Mouse (Mus musculus) 3134 (cell line): Measurements from ENCODE around the gene B130006D01Rik.
A peak's percentile ranks its signal among the peaks of the same experiment; 100 is the strongest.

Experiments used
- DNase-seq: peaks from one replicate; pipeline ENCODE4 v3.0.0-alpha.2; 2011; ENCODE audit warnings: low spot score; ENCODE audit not compliant: insufficient read length; ENCODE audit errors: extremely low read depth

The B130006D01Rik gene

DNA sequence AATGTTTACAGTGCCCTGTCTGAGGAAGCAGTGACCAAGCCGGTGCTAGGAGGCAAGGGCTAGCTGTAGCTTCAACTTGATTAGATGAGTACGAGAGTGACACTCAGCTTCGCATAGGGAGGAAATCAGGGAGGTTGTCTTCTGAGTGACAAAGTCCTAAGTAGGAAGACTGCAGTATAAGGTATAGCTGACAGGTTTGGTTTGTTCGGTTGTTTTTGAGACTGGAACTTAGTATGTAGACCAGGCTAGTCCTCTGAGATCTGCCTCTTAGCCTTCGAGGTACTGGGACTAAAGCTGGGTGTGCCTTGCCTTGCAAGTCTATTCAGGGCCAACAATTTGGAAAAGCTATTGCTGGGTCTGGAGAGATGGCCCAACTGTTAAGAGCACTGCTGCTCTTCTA lies at the start of gene B130006D01Rik:
Gene B130006D01Rik, plus strand, starts transcription at position 301 of the 400 bp plus-strand sequence.
- DNase-seq, result no peak

DNA sequence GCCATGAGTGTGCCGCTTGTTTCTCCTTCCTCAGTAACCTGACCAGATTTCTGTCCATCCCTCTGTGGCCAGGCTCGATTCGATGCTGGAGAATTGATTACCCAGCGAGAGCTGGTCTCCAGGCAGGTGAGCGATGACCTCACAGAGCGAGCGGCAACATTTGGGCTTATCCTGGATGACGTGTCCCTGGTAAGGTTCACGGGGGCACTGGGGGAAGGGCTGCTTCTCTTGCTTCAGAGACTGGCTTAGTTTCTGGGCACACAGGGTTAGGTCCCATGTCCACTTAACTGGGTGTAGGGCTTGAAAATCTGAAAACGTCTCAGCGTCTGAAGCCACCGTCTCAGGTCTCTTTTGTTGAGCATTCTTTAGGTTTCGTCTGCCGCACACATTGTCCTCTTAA lies 47.9 kb upstream of the B130006D01Rik start:
- DNase-seq, result no peak

DNA sequence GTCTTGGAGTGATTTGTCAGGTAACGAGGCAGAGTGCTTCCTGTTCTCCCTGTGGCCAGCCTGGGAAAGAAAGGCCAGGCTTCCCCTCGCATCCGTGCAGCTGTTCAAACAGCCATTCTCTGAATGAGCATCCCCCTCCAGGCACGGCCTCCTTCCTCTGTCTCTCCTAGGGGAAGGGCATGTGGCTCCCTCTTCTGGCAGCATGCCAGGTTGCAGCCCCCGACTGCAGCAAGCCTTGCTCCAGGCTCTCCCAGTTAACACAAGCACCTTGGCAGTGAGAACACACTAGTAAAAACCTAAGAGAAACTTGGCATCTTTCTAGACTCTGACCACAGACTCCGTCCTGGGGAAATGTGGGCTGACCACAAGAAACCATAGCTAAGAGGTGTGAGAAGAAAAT lies 47.1 kb upstream of the B130006D01Rik start:
- DNase-seq, result peak; percentile 42

DNA sequence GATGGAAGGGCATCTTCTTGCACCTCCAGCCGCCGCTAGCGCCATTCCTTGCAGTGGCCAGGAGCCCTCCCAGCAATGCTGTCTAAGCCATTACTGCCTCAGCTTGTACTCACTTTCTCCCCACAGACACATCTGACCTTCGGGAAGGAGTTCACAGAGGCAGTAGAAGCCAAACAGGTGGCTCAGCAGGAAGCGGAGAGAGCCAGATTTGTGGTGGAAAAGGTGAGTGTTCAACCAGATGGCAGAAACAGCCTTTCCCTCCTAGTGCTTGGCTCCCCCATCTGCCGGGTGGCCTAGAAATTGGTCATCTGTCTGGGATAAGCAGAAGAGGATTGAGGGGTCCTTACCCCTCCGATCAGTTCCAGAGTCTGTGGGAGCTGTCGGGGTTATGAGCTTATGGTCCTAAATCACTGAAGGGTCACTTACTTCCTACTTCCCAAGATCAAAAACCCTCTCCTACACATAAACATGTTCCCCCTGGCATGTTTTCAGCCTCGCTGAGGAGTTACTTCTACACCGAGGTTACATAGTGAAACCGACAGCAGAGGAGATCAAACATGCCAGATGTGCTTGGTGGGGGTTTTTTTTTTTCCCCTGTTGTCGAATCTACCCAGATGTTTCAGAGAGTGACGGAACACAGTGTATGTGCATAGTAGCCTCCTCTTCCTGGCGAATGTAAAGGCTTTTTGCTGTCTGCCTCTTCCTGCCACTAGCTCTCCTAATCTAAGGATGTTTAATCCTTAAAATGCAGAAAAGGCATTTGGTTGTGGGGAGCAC lies 45.3 kb upstream of the B130006D01Rik start:
- no peak for DNase-seq

DNA sequence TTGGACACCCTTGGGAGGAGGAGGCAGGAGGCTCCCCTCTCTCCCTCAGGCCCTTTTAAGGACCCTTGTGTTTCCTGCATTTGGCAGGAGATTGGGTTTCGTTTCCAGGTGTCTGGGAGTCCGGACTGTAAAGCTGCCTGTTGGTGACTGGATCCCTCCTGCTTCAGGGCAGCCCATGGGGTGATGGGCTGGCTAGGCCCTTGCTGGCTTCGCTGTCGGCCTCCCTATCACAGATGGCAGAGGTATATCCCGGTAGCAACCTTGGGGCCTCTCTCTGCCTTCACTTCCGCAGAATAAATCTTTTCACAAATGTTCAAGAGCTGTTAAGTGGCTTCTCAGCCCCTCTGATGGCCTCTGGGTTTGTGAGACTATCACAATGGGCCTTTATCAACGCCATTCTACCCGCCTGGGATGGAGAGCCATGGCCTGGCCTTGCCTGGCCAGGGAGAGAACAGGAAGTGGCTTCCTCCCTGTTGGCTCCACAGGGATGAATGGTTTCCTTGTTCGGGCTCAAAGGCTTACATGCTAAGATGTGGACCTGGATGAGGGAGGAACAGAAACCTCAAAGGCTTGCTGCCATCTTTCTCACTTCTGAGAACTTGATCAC lies 41.3 kb upstream of the B130006D01Rik start:
- no peak for DNase-seq

DNA sequence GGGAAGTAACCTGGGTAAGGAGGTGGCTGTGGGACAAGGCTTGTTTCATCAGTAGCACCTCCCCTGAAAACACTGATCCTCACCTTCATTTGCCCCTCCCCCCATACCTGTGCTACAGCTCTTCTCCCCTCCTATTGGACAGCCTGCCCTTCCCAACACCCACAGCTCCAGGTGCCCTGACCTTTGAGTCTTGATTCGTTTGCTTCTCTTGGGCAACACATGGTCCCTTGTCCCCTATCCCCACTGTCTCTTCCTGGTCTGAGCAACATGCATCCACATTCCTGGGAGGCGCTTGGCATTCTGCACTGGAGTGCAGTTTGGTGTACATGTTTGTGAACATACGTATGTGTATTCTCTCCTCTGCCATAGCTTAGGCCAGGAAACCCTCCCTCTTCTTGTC lies 40.4 kb upstream of the B130006D01Rik start:
- DNase-seq, result no peak

DNA sequence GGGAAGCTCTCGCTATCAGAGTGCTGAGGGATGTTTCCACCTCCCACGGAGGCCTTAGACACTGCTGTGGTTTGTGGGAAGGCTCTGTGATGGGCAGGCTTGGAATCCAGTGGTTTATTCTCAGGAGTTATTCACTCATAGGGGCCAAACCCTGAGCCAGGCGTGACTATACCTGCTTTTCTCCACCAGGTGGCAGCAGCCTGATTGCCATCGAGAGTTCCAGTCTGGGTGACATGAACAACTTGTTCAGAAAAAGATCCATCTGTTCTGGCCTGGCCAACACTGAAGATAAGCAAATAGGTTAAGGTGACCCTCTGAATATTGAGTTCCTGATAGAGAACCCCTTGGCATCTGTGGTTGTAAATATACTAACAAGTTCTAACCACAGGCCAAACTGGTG lies 37.4 kb upstream of the B130006D01Rik start:
- peak; percentile 39 for DNase-seq

DNA sequence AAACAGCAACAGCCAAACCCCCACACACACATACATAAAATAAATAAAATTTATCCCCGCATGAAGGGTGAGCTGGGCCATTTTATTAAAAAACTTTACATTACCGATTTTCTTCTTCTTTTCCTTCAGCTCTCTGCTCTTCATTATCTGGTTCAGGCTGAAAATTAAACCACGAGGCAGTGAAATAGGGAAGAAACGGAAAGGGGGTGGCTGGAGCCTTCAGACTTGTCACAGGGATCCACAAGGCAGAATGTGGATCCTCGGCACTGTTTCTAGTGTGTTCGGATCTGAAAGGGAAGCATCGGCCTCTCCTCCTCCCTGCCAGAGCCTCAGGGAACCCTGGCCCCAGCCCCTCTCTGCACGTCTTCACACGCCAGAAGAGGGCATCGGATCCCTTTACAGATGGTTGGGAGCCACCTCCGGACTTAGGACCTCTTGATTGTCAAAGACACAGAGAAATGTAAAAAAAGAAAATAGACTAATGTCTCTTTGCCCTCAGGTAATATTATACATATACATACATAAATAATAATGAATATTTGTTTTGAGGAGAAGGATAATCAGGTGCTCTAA lies 36.2 kb upstream of the B130006D01Rik start:
- DNase-seq, result no peak

DNA sequence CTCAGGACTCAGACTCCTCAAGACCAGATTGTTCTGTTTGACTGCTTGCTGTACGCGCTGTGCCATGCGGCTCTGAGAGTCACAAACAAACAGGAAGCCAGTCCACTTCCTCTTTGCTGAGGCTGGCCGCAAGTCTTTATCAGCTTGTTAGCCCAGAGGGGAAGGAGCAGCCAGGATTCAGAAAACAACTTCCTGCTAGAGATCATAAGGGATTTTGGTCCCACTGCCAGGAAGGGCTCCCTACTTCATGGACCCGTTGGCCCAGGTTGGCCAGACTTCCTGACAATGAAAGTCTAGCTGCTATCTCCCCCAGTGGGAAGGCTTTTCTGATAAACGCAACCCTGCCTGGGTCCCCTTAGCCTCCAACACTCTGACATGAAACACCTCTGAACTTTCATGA lies 34.9 kb upstream of the B130006D01Rik start:
- DNase-seq, result no peak

DNA sequence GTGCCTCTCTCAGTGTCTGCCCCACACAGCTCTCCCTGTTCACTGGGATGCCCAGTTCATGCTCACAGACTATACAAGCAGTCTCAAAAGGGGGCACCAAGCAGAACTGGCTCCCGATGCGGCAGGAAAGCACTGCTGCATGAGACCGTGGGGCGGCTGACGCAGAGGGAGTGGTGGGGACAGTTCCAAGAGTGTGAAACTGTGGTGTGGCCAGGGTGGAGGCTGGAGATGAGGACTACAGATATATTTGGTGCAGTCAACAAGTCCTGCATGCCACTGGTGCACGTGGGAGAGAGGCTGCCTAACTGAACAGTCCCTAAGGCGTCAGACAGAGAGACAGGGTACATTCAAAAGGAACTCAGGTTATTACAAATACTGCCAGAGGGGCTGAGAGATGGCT lies 34.4 kb upstream of the B130006D01Rik start:
- no peak for DNase-seq

DNA sequence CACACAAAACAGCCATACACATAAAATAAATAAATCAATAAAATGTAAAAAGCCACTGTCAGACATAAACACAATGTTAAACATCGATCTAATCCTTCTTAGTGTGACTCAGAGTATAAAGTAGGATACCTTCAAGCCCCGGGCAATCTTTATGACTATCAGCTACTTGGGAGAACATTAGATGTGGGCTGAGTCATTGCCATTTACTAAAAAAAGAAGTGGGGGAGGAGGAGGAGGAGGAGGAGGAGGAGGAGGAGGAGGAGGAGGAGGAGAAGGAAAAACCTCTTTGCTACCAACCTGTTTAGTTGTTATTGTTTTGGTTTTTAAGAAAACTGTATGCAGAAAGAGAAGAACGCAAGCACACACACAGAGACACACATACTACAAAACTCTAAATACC lies 33.8 kb upstream of the B130006D01Rik start:
- DNase-seq, result no peak

DNA sequence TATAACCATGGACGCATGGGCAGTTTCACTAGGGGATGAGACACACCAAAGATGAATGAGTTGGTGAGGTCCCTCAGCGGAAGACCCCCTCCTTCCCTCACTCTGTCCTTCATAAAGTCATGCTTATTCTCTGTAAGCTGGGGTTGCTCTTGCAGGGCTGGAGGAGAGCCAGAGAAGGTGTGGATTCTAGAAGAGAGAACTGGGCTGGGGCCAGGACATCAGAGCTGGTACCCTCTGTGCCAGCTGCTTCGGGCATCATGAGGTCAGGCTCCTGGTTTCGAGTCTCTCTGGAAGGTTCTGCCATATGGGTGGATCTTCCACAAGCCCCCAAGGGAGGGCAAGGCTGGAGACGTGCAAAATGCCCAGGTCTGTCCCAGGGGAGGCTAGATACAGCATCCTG lies 24.8 kb upstream of the B130006D01Rik start:
- DNase-seq, result no peak

DNA sequence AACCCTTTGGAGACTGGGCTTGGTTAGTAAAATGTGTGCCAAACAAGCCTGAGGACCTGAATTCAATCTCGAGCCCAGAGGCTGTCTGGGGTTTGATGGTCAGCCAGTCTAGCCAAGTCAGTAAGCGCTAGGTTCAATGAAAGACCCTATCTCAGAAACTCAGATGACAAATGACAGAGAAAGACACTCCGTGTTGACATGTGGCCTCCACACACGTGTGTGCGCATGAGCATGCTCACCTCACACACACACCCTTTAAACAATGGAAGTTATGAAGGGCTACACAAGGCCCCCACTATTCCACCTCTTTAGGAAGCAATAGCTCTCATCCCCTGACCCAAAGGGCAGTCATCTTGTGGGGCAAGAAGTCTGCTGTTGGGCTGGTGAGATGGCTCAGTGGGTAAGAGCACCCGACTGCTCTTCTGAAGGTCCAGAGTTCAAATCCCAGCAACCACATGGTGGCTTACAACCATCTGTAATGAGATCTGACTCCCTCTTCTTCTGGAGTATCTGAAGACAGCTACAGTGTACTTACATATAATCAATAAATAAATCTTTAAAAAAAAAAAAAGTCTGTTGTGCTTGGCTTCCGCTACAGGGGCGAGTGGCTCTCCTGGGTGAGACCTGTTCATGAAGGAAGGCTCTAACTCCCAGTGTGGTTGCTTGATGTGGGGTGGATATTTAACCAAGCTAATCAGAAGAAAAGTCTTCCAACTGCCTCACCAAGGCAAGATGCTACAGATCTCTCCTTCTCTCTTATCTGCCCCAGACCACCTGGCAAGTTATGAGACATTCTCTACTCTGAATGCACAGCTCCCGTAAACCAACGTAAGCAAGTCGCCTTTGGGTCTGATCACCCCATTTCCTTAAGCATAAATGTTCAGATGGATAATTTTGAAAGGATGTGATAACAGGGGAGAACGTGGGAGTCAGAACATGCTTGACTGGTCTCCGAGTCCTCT lies 22.3 kb upstream of the B130006D01Rik start:
- no peak for DNase-seq

DNA sequence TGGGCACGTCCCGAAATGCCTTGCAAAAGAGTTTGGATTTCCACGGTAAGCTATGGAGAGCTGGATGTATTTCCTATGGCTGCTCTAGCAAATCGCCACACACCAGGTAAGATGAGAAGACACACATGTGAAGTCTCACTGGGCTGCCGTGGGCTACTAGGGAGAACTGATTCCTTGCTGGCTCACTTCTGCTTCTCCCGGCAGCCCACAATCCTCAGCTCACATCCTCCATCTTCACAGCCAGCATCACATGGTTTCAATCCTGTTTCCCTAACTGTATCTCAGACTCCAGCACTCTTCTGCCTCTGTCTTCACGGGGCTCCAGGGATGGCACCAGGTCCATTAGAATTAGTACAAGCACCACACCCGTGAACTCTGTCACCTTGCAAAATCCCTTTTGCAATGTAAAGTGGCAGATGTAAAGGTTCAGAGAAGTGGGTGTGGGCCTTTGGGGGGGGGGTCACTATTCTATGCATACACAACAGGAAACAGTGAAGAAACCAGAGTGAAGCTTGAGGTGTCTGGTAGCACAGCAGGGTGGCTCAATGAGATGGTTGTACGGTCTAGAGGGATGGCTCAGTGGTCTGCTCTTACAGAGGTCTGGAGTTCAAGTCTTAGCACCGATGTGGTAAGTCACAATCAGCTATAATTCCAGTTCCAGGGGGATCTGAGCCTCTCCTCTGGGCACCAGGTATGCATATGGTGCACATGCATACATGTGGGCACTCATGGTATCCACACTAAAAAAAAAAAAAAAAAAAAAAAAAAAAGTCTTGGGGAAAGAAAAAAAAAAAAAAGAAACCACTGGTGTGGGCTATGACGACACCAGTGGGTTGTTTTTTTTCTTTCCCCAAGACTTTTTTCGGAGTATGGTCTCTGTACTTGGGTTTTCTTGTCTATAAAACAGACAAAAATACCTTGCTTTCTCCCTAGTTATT lies 19.1 kb upstream of the B130006D01Rik start:
- no peak for DNase-seq

DNA sequence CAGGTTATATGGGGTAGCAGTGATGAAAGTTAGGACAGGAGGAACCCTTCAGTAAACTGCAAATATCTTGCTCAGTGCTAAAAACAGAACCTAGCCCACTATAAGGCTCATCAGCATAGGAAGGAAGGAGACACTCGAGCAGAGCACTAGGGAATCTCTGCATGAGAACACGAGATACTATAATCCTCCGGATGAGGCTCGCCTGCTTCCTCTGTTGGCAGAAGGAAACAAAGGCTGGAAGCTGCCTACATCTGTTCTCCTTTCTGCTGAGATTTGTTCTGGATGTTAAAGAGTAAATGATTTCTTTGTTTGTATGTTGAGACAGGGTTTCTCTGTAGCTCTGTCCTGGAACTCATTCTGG lies 18.4 kb upstream of the B130006D01Rik start:
- no peak for DNase-seq

DNA sequence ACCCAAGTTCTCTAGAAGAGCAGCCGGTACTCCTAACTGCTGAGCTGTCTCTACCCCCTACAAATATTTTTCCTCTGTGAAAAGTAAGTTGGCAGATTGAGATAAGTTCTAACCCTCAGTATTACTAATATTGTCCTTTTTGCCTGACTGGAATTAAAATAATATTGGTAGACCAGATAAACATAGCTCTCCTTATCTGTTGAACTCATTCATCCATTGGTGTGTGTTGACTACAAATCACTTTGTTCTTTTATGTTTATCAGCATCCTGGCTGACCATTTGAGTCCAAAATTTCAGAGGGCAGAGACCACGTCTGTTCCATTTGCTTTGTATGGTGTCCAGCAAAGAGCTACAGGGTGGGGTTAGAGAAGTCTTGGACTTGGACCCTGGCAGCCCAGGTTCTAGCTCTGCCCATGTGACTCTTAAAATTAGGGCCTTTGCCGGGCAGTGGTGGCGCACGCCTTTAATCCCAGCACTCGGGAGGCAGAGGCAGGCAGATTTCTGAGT lies 13.8 kb upstream of the B130006D01Rik start:
- DNase-seq, result no peak

DNA sequence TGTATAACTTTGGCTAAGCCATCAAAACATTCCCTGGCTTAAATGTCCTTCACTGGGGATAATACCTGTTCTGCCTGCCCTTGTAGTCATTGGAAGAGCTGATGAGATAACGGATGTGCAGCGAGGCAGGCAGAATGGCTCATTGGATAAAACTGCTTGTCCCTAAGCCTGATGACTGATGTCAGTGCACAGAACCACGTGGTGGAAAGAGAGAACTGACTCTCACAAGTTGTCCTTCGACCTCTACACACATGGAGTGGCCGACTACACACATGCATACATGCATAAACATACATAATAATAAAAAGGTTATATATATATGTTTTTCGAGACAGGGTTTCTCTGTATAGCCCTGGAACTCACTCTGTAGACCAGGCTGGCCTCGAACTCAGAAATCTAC lies 12.9 kb upstream of the B130006D01Rik start:
- DNase-seq, result no peak

DNA sequence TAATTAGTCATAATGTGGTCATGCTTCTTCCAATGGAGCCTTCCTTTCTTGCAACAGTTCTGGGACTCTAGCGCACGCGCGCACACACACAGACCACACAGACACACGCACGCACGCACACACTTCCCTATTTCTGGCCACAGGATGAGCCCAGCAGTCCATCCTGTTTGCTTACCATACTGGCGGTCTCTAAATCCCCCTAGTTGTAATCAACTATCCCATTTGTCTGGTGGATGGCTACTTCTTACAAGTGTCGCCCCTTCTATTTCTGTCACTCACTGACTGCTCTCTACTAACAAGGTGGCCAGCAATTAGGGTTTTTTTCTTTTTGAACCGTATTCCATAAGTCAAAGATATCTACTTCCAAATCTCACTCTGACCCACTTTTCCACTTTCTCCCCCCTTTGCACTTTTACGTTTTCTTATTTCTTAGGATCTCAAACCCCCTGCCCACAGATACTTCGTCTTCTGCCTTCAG lies 11.3 kb upstream of the B130006D01Rik start:
- DNase-seq, result no peak

DNA sequence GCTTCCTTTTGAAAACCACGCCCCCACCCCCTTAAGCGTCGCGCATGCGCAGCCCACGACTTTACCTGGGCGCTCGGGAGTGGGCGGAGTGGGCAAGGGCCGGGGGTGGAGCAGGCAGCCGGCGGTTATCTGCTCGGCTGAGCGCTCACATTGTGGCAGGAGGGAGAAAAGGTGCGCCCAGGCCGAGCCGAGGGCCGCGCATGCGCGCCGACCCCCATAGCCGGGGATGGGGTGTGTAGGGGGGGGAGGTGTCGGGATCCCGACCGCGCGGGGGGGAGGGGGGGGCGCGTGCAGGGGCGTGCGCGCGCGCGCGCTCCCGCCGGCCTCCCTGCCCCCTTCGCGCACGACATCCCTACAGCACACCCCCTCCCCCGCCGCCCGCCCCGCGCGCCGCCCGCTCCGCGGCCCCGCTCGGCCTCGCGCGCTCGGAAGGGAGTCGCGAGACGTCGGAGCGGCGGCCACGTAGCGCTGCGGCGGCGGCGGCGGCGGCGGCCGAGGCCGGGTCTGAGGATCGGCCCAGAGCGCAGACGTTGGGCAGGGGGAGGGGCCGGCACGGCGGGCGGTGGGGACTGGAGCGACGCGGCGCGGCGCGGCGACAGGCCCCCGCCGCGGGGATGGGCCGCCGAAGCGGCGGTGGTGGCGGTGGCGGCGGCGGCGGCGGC lies 10.7 kb upstream of the B130006D01Rik start, which contains the start of gene Zfp652:
Gene Zfp652, plus strand, starts transcription at position 111 of the 662 bp plus-strand sequence.
- DNase-seq, result peak; percentile 79
